Mouse (Mus musculus) 3T3-L1 (cell line): ENCODE measurements around the gene Prkacb.

Experiments used
- DNase-seq: peaks from one replicate; pipeline ENCODE4 v3.0.0-alpha.2; 2015; ENCODE audit warnings: low read depth, low spot score

Prkacb gene

GRCm38 (mm10) chr3:146812901-146813393 is at the start of gene Prkacb:
Prkacb (minus strand) TSS chr3:146812990.
- DNase-seq, result peak; percentile 71

GRCm38 (mm10) chr3:146860308-146860707 is 47.5 kb upstream of the Prkacb start:
- no peak for DNase-seq

DNA sequence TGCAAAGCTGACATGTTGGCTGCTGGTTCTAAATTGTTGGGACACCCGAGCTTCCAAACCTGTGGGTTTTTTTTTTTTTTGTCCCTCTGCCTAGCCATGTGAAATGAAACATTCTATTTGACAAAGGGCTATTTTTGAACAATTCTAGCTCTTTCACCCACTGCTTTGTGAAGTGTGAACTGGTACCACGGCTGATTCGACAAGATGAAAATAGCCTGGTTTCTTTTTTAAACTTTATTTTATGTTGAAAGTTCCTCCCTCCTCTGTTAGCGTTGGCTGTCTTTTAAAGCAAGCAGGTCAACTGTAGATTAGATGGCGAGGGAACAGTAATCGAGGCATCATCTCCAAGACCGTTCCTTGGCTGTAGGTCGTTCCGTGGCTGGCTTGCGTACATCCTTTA is 44.6 kb upstream of the Prkacb start:
- DNase-seq, result no peak

DNA sequence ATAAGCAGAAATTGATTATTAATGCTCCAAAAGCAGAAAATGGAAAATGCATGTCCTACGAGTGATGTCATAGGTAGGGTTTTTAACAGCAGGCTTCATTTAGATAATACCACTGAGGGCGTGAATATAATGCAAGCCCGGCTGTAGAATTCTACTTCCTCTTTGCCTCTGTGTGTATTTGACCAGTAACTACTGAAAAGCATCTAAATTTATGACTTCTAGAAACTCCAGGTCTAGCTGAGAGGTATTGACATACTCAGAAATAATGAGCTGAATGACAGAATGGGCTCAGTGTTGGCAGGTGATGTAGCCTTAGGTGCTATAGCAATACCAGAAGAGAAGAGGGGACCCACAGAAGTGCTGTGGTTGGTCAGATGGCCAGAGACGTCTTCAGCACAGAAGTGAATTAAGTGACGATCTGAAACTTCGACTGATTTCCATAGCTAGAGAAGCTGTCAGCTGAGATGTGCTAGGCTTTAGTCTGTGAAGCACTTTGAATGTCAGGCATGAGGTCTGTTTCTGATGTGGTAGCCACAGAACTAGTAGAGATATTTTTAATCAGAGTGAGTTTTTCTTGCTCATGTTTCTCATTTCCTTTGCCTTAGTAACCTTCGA is 41.8 kb upstream of the Prkacb start:
- no peak for DNase-seq

- peak; percentile 89 for DNase-seq
These were observed 39.4 kb upstream of the Prkacb start, which contains the start of gene Ttll7 for GRCm38 (mm10) chr3:146851966-146852891. Ttll7 (plus strand) TSS chr3:146852367.

GRCm38 (mm10) chr3:146849360-146849759 is 36.6 kb upstream of the Prkacb start:
- DNase-seq, result no peak

DNA sequence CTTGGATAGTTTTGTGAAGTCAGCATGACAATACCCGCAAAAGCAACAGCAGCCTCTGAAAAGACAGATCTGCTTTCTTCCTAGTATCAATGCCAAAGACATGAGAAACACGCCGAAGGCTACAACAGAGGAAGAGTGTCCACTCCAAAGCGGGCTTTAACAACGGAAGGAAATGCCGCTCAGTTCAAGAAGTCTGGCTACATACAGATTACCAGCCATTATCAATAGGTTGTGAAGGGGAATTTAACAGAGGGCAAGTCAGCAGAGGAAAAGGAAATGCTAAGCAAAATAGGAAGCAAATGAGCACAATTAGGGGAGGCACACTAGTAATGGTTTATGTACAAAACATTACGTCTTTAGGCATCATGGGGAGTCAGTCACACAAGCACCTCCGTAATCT is 35.3 kb upstream of the Prkacb start:
- DNase-seq, result no peak

- no peak for DNase-seq
These were observed 33.4 kb upstream of the Prkacb start for GRCm38 (mm10) chr3:146846237-146846636.

GRCm38 (mm10) chr3:146843470-146843869 is 30.7 kb upstream of the Prkacb start:
- DNase-seq, result no peak

- no peak for DNase-seq
These were observed 30.0 kb upstream of the Prkacb start for GRCm38 (mm10) chr3:146842766-146843165.

GRCm38 (mm10) chr3:146820718-146821117 is 7.9 kb upstream of the Prkacb start:
- DNase-seq, result no peak

- no peak for DNase-seq
These were observed 834 bp upstream of the Prkacb start for GRCm38 (mm10) chr3:146813624-146814023.

DNA sequence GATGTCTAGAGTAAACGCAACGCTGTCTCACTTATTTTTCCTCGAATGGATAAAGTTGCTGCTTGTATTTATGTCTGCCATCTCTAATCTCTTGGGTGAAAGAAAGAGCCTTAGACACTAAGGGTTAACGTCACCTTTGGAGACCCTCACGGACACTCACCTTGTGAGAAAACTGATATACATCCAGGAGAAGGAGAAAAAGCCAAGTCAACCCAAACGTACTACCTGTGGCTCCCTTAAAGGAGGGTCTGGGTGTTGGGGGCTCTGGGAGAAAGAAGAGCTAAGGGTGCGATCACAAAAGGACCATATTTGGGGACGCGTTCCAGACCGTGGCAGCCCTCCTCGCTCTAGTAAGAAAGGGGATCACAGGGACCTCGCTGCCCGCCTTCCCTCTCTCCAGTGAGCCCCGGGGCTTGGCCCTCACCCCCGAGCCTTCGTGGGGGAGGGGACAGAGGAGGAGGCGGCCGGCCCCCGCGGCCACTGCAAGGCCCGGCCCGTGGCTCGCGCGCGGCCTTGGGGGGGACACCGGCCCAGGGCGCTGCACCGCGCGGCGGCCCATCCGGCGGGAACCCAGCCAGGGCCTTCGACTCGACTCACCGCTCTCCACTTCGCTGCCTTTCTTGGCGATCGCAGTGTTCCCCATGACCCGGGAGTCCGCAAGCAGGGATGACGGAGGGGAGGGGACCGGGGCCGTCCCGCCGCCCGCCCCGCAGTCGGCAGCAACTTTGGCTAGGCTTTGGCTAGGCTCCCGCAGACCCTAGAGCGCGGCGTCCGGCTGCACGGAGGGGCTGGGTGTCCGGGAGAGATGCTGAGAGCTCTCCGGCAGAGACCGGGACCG is 530 bp downstream of the Prkacb start:
- DNase-seq, result peak; percentile 50

DNA sequence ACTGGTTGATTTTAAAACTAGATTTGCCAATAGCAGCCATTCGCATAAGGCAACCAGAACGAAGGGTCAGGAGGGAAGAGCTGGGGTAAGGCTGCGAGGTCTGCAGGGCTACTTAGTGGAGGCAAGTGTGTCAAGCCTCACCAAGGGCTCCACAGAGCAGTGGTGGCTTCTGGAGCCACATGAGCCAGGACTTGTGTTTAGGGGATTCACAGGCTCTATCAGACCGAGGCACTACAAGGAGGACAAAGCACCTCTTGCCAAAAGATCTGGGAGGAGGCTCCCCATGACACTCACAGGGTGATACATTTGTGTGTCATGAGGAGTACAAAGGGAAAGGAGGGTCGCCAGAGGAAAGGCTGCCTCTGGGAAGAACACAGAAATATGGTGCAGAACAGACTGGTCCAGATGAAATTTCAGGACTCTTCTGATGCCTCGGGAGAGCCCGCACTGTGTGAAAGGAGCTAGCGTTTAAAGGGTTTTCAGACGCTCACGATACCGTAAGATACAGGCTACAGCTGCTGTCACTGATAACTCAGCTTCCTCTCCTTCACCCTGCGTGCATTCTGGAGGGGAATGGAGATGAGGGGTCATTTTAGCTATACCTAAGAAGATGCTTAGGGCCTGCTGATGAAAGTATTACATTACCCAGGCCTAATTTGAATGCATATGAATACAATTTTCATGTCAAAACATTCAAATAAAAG is 19.1 kb downstream of the Prkacb start:
- no peak for DNase-seq

DNA sequence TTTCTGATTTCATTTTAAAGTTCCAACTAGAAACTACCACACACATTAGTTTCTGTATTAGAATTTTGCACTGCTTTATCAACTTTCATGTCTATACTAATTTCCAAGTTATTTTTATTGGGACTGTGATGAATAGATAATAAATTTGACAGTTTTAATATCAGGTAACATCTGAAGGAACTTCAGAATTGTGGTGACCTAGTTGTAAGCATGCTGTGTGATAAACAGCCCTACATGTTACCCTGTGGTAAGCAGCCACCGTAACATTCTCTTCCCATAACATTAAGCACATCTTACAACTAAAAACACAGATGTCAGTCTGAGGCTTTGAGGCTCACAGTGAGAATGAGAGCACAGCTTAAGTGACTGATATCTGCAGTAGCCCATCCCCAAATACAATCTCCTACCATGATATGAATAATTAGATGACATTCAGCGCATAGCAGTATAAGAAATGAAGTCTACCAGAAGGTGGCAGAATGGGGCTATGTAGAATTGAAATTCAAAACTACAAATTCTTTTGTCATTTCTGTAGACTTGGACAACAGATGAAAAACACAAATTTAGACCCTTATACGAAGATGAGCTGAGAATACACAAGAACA is 20.5 kb downstream of the Prkacb start:
- peak; percentile 53 for DNase-seq

GRCm38 (mm10) chr3:146784233-146784632 is 28.6 kb downstream of the Prkacb start:
- peak; percentile 68 for DNase-seq

DNA sequence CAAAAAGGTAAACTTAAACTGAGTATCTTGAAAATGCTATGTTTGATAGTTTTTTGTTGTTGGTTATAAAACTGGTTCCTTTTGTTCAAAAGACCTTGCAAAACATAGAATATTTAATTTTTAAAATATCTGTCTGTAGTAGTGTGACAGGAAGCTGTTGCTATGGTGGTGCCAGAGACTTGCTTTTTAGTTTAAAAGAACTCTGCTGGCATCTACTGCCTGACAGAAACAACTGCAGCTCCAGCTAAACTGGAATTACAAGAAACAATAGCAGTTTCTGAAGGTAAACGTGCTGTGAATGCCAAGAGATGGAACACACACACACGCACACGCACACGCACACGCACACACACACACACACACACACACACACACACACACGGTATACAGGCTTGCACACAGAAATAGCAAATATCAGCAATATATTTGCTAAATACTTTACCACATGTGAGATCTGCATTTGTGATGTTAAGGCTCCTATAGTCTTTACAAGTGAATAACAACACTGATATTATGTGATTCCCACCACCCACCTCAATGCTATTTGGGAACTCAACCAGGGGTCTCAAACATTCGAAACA is 29.1 kb downstream of the Prkacb start:
- peak; percentile 62 for DNase-seq

DNA sequence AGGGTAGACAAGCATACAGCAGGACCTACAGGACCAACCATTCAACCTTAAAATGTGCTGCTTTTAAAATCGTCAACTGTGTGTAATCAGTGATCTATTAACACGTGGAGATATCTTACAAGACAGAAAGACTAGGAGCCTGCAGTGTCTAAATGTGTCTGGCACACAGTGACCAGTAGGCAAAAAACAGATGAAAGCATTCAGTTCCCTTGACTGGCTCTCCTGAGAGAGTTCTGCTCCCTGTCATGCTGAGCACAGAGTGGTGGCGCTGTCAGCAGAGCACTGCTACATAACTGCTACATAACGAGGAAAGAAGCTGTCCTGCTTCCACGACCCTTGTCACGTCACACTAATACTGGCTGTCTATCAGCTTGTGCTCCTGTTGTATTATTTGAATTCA is 30.2 kb downstream of the Prkacb start:
- no peak for DNase-seq

DNA sequence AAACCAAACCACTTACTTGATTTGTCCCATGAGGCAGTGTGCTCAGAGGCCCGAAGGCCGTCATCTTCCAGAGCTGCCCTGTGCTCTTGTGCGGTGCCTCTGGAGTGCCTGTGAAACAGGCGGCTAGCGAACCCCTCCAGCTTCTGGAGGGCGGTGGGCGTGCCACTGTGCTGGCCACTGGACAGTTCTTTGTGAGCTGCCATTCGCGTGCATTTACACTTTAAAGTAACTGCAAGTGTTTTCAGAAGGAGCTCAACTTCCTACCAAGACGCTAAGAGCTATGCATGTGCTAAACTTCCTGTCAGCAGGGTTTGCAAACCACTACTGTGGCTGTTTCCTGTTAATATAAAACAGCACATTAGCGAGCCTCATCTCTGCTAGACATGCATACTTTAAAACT is 31.7 kb downstream of the Prkacb start:
- no peak for DNase-seq

GRCm38 (mm10) chr3:146780241-146780640 is 32.5 kb downstream of the Prkacb start:
- no peak for DNase-seq
